Mouse (Mus musculus): ENCODE results near the gene Asic2.

DNA sequence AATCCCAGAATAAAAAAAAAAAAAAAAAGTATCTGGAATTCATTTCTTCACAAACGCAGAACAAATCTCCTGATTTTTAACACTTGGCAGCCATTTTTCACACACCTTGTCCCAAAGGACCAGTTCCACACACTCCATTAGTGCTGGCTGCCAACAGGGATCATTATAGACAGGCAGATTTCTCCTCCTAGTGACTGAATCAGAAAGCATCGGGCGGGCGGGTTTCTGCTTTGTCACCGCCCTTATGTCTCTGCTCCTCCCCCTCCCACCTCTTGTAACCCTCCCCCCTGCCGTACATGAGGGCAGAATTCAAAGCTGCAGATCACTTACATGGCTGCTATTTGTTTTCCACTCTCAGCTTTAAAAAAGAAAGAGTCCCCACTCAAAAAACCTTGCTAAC, 436.4 kb downstream of the Asic2 start:
- TF ChIP-seq CTCF (IDR thresholded peaks at IDR 0.05; ENCODE audit: borderline replicate concordance, insufficient read depth, low read length) (no peak), POLR2A (IDR thresholded peaks at IDR 0.05; ENCODE audit: low read depth, low read length) (no peak)

Data from embryonic fibroblast, embryonic 13.5 days (primary cell).